Comparison of ENCODE assay signal across 10 mouse cellular contexts in genomic region chr2:58476956-58477715, GRCm38 (mm10). TPM values are rescaled to one million over a fixed set of nuclear protein-coding genes. Genes with fewer than 3 reads are reported as not detected.
DNase-seq lines count a peak whose midpoint lies in the region; ATAC-seq and TF ChIP-seq lines count a peak whose summit lies in the region.
"Had no signal": no experiment of that assay in that cellular context is flagged by ENCODE, and none has a peak within 500 bp of the region (broad histone marks: within the 10 kb centered on the region; RNA-seq: fewer than 3 reads in every experiment).

No protein-coding gene starts in this region.

- no peak overlapping the region for H3K9ac ChIP-seq in kidney, embryonic 16.5 days (replicated peaks; ENCODE audit: low read length)
- no peak overlapping the region for H3K9ac ChIP-seq in liver, adult 2 months (ENCODE audit: low read depth, low read length)
- H3K9ac ChIP-seq: stomach, embryonic 15.5 days had no signal

- H3K4me3 ChIP-seq in kidney, embryonic 16.5 days (ENCODE audit: low read length), result no peak overlapping the region
- H3K4me3 ChIP-seq in liver, adult 2 months (ENCODE audit: insufficient read depth, low read depth, low read length), result no peak overlapping the region
- H3K4me3 ChIP-seq: erythroblast, embryonic 14.5 days; stomach, embryonic 15.5 days had no signal

- ATAC-seq in kidney, embryonic 16.5 days (ENCODE audit: low FRiP score, low TSS enrichment), result 0 out of 2 replicates have a peak, but pooled peaks have one; percentile 69

- H3K79me2 ChIP-seq in liver, adult 2 months (ENCODE audit: control insufficient read depth, insufficient read depth, low read length), result no peaks in the 10 kb centered on the region; the same call in 1 of the 2 replicates

- no peak for TF ChIP-seq POLR2A in liver, adult 2 months (IDR thresholded peaks at IDR 0.05; ENCODE audit: extremely low read depth, insufficient read depth, low read length)

- no peak overlapping the region for H3K4me2 ChIP-seq in kidney, embryonic 16.5 days (replicated peaks; ENCODE audit: low read depth, low read length)
- H3K4me2 ChIP-seq: stomach, embryonic 15.5 days had no signal

- H3K27me3 ChIP-seq in kidney, embryonic 16.5 days (ENCODE audit: insufficient read depth, low read length), result no peaks in the 10 kb centered on the region
- H3K27me3 ChIP-seq in liver, adult 2 months (ENCODE audit: control insufficient read depth, insufficient read depth, low read length), result no peaks in the 10 kb centered on the region
- H3K27me3 ChIP-seq: stomach, embryonic 15.5 days had no signal

- peak; percentile 68 for TF ChIP-seq CTCF in liver, adult 2 months (IDR thresholded peaks at IDR 0.05; ENCODE audit: low read depth, low read length)

- peaks cover 9% of the 10 kb centered on the region; the same call in 1 of the 2 replicates for H3K4me1 ChIP-seq in kidney, embryonic 16.5 days (ENCODE audit: insufficient read depth, low read length)
- H3K4me1 ChIP-seq in liver, adult 2 months (ENCODE audit: control insufficient read depth, insufficient read depth, low read length), result no peaks in the 10 kb centered on the region
- H3K4me1 ChIP-seq: stomach, embryonic 15.5 days had no signal

- H3K27ac ChIP-seq in kidney, embryonic 16.5 days (ENCODE audit: low read length), result no peak overlapping the region
- H3K27ac ChIP-seq in liver, adult 2 months (replicated peaks; ENCODE audit: insufficient read depth, low read depth, low read length), result no peak overlapping the region
- H3K27ac ChIP-seq: stomach, embryonic 15.5 days had no signal

- DNase-seq in CD4-positive, CD25-positive, alpha-beta regulatory T cell, adult 2 months (ENCODE audit: low read depth, low spot score), result peak; percentile 59
- DNase-seq in adrenal gland, postnatal 25 days, result peak; percentile 85
- DNase-seq in embryo, embryonic 9.5 days (ENCODE audit: extremely low spot score), result peak; percentile 73
- DNase-seq in heart, adult 8-10 months (ENCODE audit: low spot score), result peak; percentile 88
- peak; percentile 57 for DNase-seq in liver, adult 2 months (ENCODE audit: extremely low read depth, low read depth, low spot score)
- peak; percentile 46 for DNase-seq in ovary, adult 18-20 months (ENCODE audit: low spot score)
- peak; percentile 23 to 45 for DNase-seq in thymus, postnatal 36 days

- H3K9me3 ChIP-seq in kidney, embryonic 16.5 days (ENCODE audit: low read length), result no peaks in the 10 kb centered on the region
- H3K9me3 ChIP-seq: stomach, embryonic 15.5 days had no signal

- peaks cover 12% of the 10 kb centered on the region for H3K36me3 ChIP-seq in kidney, embryonic 16.5 days (ENCODE audit: insufficient read depth, low read length)
- peaks cover 11% of the 10 kb centered on the region; the same call in 1 of the 2 replicates for H3K36me3 ChIP-seq in liver, adult 2 months (ENCODE audit: control insufficient read depth, insufficient read depth, low read length)
- H3K36me3 ChIP-seq: stomach, embryonic 15.5 days had no signal

- 59% methylated on average over 12 of the region's 12 CpGs for WGBS in kidney, embryonic 16.5 days
- 59% methylated on average over 12 of the region's 12 CpGs for WGBS in liver, adult 2 months

RNA-seq across cellular contexts. Expression of gene Gm17409, which starts 7.2 kb away (rescaled TPM):
- not detected in 2 replicates for total RNA-seq in adrenal gland, postnatal 25 days (2021)
- total RNA-seq in heart, adult 8-10 months (2022), result not detected
- polyA plus RNA-seq in kidney, embryonic 16.5 days (2015; fragmentation: Nextera tagmentation; extraction: Ambion mirVana), result not detected in 2 replicates
- not detected in 2 replicates for total RNA-seq in liver, adult 2 months (2014; rRNA removed)
- not detected in 2 replicates for polyA plus RNA-seq in liver, adult 2 months (2012; rRNA removed)
- polyA plus RNA-seq: erythroblast, embryonic 14.5 days; stomach, embryonic 15.5 days had no signal

Comparison
In these comparisons a context has a peak if more than half of its experiments do, and no peak if none do; other contexts are left out.
1. DNase-seq: peak in every context shown above with its lines; median percentile 88 in heart, adult 8-10 months; 85 in adrenal gland, postnatal 25 days; 73 in embryo, embryonic 9.5 days; 59 in CD4-positive, CD25-positive, alpha-beta regulatory T cell, adult 2 months; 57 in liver, adult 2 months; 46 in ovary, adult 18-20 months; 34 in thymus, postnatal 36 days.